Mouse (Mus musculus) embryonic fibroblast, embryonic 13.5 days (primary cell): ENCODE data around the gene Serac1.

Source experiments
- CTCF ChIP-seq: IDR thresholded peaks from 2 replicates; pipeline ENCODE4 v1.5.1; 2011; ENCODE audit warnings: mild to moderate bottlenecking, control low read depth, low read length, moderate library complexity, borderline replicate concordance; ENCODE audit not compliant: insufficient read depth
- POLR2A ChIP-seq: IDR thresholded peaks from 2 replicates; pipeline ENCODE4 v1.6.1; 2011; ENCODE audit warnings: low read depth, mild to moderate bottlenecking, control low read depth, low read length, moderate library complexity

- TF ChIP-seq CTCF (no peak), POLR2A (no peak)
Measured at GRCm38 (mm10) chr17:6001836-6002235, 77.7 kb downstream of the Serac1 start.
